19 mouse cellular contexts compared by ENCODE assay signal in the genomic region with DNA sequence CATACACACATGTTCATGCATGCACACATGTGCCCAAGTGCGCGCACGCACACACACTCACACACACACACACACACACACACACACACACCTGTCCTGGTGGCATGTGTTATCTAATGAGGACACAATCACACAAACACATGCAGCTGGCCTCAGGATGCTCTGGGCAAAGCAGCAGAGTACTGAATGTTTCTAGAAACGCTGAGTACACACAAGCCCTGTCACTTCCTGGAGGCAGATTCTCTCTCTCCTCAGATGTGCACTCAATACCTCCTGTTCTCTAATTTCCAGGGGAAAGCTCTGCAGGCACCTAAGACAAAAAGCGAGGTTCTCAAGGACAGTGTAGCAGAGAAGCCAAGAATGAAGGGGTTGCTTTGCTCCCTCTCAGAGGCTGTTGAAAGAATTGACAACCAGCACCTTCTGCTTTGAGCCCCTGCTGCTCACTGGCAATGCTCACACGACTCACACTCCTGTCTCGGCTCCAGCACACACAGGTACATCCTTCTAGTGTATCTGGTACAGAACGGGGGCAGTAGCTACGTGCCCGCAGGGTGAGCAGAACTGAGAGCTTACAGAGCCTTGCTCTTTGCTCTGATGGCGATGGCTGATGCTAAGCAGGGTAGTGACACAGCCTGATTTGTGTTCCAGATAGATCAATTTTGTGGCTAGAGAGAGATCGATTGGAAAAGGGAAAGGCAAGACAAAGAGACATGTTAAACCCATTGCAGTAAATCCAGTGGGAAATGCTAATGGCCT.
DNase-seq lines count a peak whose midpoint lies in the region; ATAC-seq and TF ChIP-seq lines count a peak whose summit lies in the region.
"Had no signal": no experiment of that assay in that cellular context is flagged by ENCODE, and none has a peak within 500 bp of the region (broad histone marks: within the 10 kb centered on the region; RNA-seq: fewer than 3 reads in every experiment).

No protein-coding gene starts in this region.

- H3K4me3 ChIP-seq in hindbrain, embryonic 11.5 days (ENCODE audit: low read depth, low read length): no peak overlapping the region
- no peak overlapping the region for H3K4me3 ChIP-seq in hindbrain, embryonic 16.5 days (ENCODE audit: low read length)
- H3K4me3 ChIP-seq in hindbrain, embryonic 13.5 days: no peak overlapping the region
- no peak overlapping the region for H3K4me3 ChIP-seq in midbrain, embryonic 15.5 days

- no peak overlapping the region for H3K9ac ChIP-seq in hindbrain, embryonic 11.5 days (ENCODE audit: low read depth, low read length)
- no peak overlapping the region; the same call in 1 of the 2 replicates for H3K9ac ChIP-seq in hindbrain, embryonic 16.5 days (ENCODE audit: low read depth, low read length)
- H3K9ac ChIP-seq in hindbrain, embryonic 13.5 days: no peak overlapping the region
- no peak overlapping the region for H3K9ac ChIP-seq in midbrain, embryonic 15.5 days

- H3K36me3 ChIP-seq in hindbrain, embryonic 11.5 days (ENCODE audit: control insufficient read depth, insufficient read depth, low read length): no peaks in the 10 kb centered on the region
- H3K36me3 ChIP-seq in hindbrain, embryonic 16.5 days (ENCODE audit: control insufficient read depth, insufficient read depth, low read length): no peaks in the 10 kb centered on the region
- H3K36me3 ChIP-seq in hindbrain, embryonic 13.5 days: no peaks in the 10 kb centered on the region
- no peaks in the 10 kb centered on the region for H3K36me3 ChIP-seq in midbrain, embryonic 15.5 days (replicated peaks)

- H3K4me1 ChIP-seq in hindbrain, embryonic 11.5 days (replicated peaks; ENCODE audit: control insufficient read depth, insufficient read depth, low read length): no peaks in the 10 kb centered on the region
- H3K4me1 ChIP-seq in hindbrain, embryonic 16.5 days (ENCODE audit: control insufficient read depth, insufficient read depth, low read depth, low read length): no peaks in the 10 kb centered on the region
- peaks cover 7% of the 10 kb centered on the region; the same call in 1 of the 2 replicates for H3K4me1 ChIP-seq in hindbrain, embryonic 13.5 days (replicated peaks)
- 0 out of 2 replicates have a peak, but pooled peaks cover 7% of the 10 kb centered on the region for H3K4me1 ChIP-seq in midbrain, embryonic 15.5 days

- no peaks in the 10 kb centered on the region for H3K9me3 ChIP-seq in hindbrain, embryonic 11.5 days (ENCODE audit: control insufficient read depth, low read length)
- H3K9me3 ChIP-seq in hindbrain, embryonic 16.5 days (ENCODE audit: control insufficient read depth, low read length): no peaks in the 10 kb centered on the region
- H3K9me3 ChIP-seq in hindbrain, embryonic 13.5 days: no peaks in the 10 kb centered on the region
- no peaks in the 10 kb centered on the region for H3K9me3 ChIP-seq in midbrain, embryonic 15.5 days

- peak overlapping the region; percentile 36; the same call in 1 of the 2 replicates for H3K27ac ChIP-seq in hindbrain, embryonic 11.5 days (ENCODE audit: low read depth, low read length)
- H3K27ac ChIP-seq in hindbrain, embryonic 16.5 days (ENCODE audit: low read depth, low read length): no peak overlapping the region; the same call in 1 of the 2 replicates
- H3K27ac ChIP-seq in hindbrain, embryonic 13.5 days: peak overlapping the region; percentile 24; the same call in 1 of the 2 replicates
- peak overlapping the region; percentile 56; the same call in 1 of the 2 replicates for H3K27ac ChIP-seq in midbrain, embryonic 15.5 days

- TF ChIP-seq CTCF in brain, embryonic 14.5 days (IDR thresholded peaks at IDR 0.05; ENCODE audit: borderline replicate concordance, extremely low read depth, insufficient read depth, insufficient read length): no peak

- no peak for TF ChIP-seq POLR2A in brain, embryonic 14.5 days (IDR thresholded peaks at IDR 0.05; ENCODE audit: borderline replicate concordance, extremely low read depth, insufficient read depth, insufficient read length, poor library complexity, severe bottlenecking)

- ATAC-seq in hindbrain, embryonic 11.5 days (ENCODE audit: low FRiP score): no peak
- ATAC-seq in hindbrain, embryonic 16.5 days: no peak
- 0 out of 2 replicates have a peak, but pooled peaks have one; percentile 57 for ATAC-seq in hindbrain, embryonic 13.5 days (ENCODE audit: low FRiP score)
- ATAC-seq in midbrain, embryonic 15.5 days (replicated peaks): peak; percentile 33; the same call in 1 of the 2 replicates

- WGBS in hindbrain, embryonic 11.5 days: 76% methylated on average over 12 of the region's 12 CpGs
- 67% methylated on average over 12 of the region's 12 CpGs for WGBS in hindbrain, embryonic 16.5 days
- WGBS in hindbrain, embryonic 13.5 days: 71% methylated on average over 12 of the region's 12 CpGs
- 65% methylated on average over 12 of the region's 12 CpGs for WGBS in midbrain, embryonic 15.5 days

- no peak for DNase-seq in hindbrain, embryonic 11.5 days (ENCODE audit: low spot score)
- DNase-seq in brain, embryonic 14.5 days (ENCODE audit: low read depth): peak; percentile 26
- DNase-seq in adrenal gland, adult (ENCODE audit: inconsistent age in 2 of 2, low spot score in 1 of 2): no peak
- DNase-seq in right cerebral cortex, postnatal 25 days: no peak
- DNase-seq: adrenal gland, postnatal 14 days; cerebellum, postnatal 25 days; gastrocnemius, postnatal 25 days; heart, postnatal 4 days; kidney, adult 2 months; kidney, postnatal 25 days; liver; lung, adult 18-20 months; lung, postnatal 4 days; right cerebral cortex, postnatal 14 days had no signal

- H3K27me3 ChIP-seq in hindbrain, embryonic 11.5 days (ENCODE audit: control insufficient read depth, insufficient read depth, low read length): no peaks in the 10 kb centered on the region
- H3K27me3 ChIP-seq in hindbrain, embryonic 16.5 days (replicated peaks; ENCODE audit: control insufficient read depth, insufficient read depth, low read length): no peaks in the 10 kb centered on the region
- no peaks in the 10 kb centered on the region for H3K27me3 ChIP-seq in hindbrain, embryonic 13.5 days
- H3K27me3 ChIP-seq in midbrain, embryonic 15.5 days (replicated peaks): no peaks in the 10 kb centered on the region
- H3K27me3 ChIP-seq: CH12.LX had no signal

- no peak overlapping the region for H3K4me2 ChIP-seq in hindbrain, embryonic 11.5 days (replicated peaks; ENCODE audit: low read depth, low read length)
- H3K4me2 ChIP-seq in hindbrain, embryonic 16.5 days (ENCODE audit: low read length): no peak overlapping the region
- no peak overlapping the region for H3K4me2 ChIP-seq in hindbrain, embryonic 13.5 days
- H3K4me2 ChIP-seq in midbrain, embryonic 15.5 days: no peak overlapping the region
- H3K4me2 ChIP-seq: heart, embryonic 11.5 days had no signal

Comparison
In these comparisons a context has a peak if more than half of its experiments do, and no peak if none do; other contexts are left out.
1. ATAC-seq: peak in hindbrain, embryonic 13.5 days (single experiment) and midbrain, embryonic 15.5 days (single experiment); none in hindbrain, embryonic 11.5 days (single experiment) and hindbrain, embryonic 16.5 days (single experiment).